15 mouse cellular contexts compared by ENCODE assay signal in genomic region chr11:36168921-36169537, GRCm38 (mm10).
A peak's percentile ranks its signal among the peaks of the same experiment; 100 is the strongest.
DNase-seq lines count a peak whose midpoint lies in the region; ATAC-seq and TF ChIP-seq lines count a peak whose summit lies in the region.
"Had no signal": no experiment of that assay in that cellular context is flagged by ENCODE, and none has a peak within 500 bp of the region (broad histone marks: within the 10 kb centered on the region; RNA-seq: fewer than 3 reads in every experiment).

No protein-coding gene starts in this region.

- H3K9ac ChIP-seq in hindbrain, embryonic 16.5 days (ENCODE audit: low read depth, low read length) = no peak overlapping the region
- H3K9ac ChIP-seq: heart, embryonic 15.5 days; liver, postnatal 0 days; midbrain, embryonic 15.5 days; neural tube, embryonic 15.5 days had no signal

- 0 out of 2 replicates have a peak, but pooled peaks have one; percentile 25 for ATAC-seq in hindbrain, embryonic 16.5 days
- ATAC-seq: intestine, embryonic 16.5 days; liver, postnatal 0 days; midbrain, embryonic 15.5 days had no signal

- H3K27me3 ChIP-seq in cerebellum, adult 2 months (ENCODE audit: control insufficient read depth, insufficient read depth, low read length) = no peaks in the 10 kb centered on the region
- H3K27me3 ChIP-seq in hindbrain, embryonic 16.5 days (replicated peaks; ENCODE audit: control insufficient read depth, insufficient read depth, low read length) = no peaks in the 10 kb centered on the region
- no peaks in the 10 kb centered on the region for H3K27me3 ChIP-seq in hindbrain, embryonic 10.5 days (ENCODE audit: insufficient read depth, poor library complexity, severe bottlenecking)
- no peaks in the 10 kb centered on the region for H3K27me3 ChIP-seq in kidney, adult 2 months (replicated peaks; ENCODE audit: control insufficient read depth, insufficient read depth, low read length)
- H3K27me3 ChIP-seq: heart, embryonic 15.5 days; midbrain, embryonic 15.5 days; neural tube, embryonic 15.5 days had no signal

- no peaks in the 10 kb centered on the region for H3K4me1 ChIP-seq in cerebellum, adult 2 months (ENCODE audit: control insufficient read depth, insufficient read depth, low read length)
- H3K4me1 ChIP-seq in hindbrain, embryonic 16.5 days (ENCODE audit: control insufficient read depth, insufficient read depth, low read depth, low read length) = no peaks in the 10 kb centered on the region
- H3K4me1 ChIP-seq in hindbrain, embryonic 10.5 days (replicated peaks) = peaks cover 5% of the 10 kb centered on the region; the same call in 1 of the 2 replicates
- H3K4me1 ChIP-seq in kidney, adult 2 months (ENCODE audit: control insufficient read depth, insufficient read depth, low read length) = no peaks in the 10 kb centered on the region
- H3K4me1 ChIP-seq: heart, embryonic 15.5 days; midbrain, embryonic 15.5 days had no signal

- H3K36me3 ChIP-seq in hindbrain, embryonic 16.5 days (ENCODE audit: control insufficient read depth, insufficient read depth, low read length) = 0 out of 2 replicates have a peak, but pooled peaks cover 5% of the 10 kb centered on the region
- peaks cover 8% of the 10 kb centered on the region for H3K36me3 ChIP-seq in hindbrain, embryonic 10.5 days
- no peaks in the 10 kb centered on the region for H3K36me3 ChIP-seq in kidney, adult 2 months (ENCODE audit: control insufficient read depth, insufficient read depth, low read length)
- H3K36me3 ChIP-seq: heart, embryonic 15.5 days; midbrain, embryonic 15.5 days had no signal

- DNase-seq in cerebellum, postnatal 10 days = peak; percentile 71 to 76
- no peak for DNase-seq in cerebellum, adult 2 months
- DNase-seq in hindbrain, embryonic 10.5 days (ENCODE audit: low spot score) = no peak
- DNase-seq in brain, embryonic 14.5 days (ENCODE audit: low read depth) = peak; percentile 76
- DNase-seq in layer of hippocampus, adult 8-10 months (ENCODE audit: low spot score in 2 of 2) = peak; percentile 47 to 65
- no peak for DNase-seq in yolk sac, embryonic 10.5 days (ENCODE audit: low spot score)
- no peak for DNase-seq in kidney, adult 2 months
- DNase-seq: adrenal gland, adult 8-10 months; kidney, postnatal 4 days; liver, postnatal 0 days had no signal

- no peak overlapping the region for H3K4me2 ChIP-seq in hindbrain, embryonic 16.5 days (ENCODE audit: low read length)
- H3K4me2 ChIP-seq: heart, embryonic 15.5 days; midbrain, embryonic 15.5 days; neural tube, embryonic 15.5 days had no signal

- TF ChIP-seq POLR2A in cerebellum, adult 2 months (IDR thresholded peaks at IDR 0.05; ENCODE audit: borderline replicate concordance, insufficient read depth, low read length) = no peak
- TF ChIP-seq POLR2A in brain, embryonic 14.5 days (IDR thresholded peaks at IDR 0.05; ENCODE audit: borderline replicate concordance, extremely low read depth, insufficient read depth, insufficient read length, poor library complexity, severe bottlenecking) = no peak
- no peak for TF ChIP-seq POLR2A in kidney, adult 2 months (IDR thresholded peaks at IDR 0.05; ENCODE audit: low read depth, low read length)

- no peak for TF ChIP-seq CTCF in cerebellum, adult 2 months (IDR thresholded peaks at IDR 0.05; ENCODE audit: borderline replicate concordance, insufficient read depth, low read depth, low read length)
- TF ChIP-seq CTCF in brain, embryonic 14.5 days (IDR thresholded peaks at IDR 0.05; ENCODE audit: borderline replicate concordance, extremely low read depth, insufficient read depth, insufficient read length) = no peak
- TF ChIP-seq CTCF in kidney, adult 2 months (conservative IDR thresholded peaks at IDR 0.05; ENCODE audit: insufficient read depth, insufficient read length, low read depth, low read length) = no peak

- WGBS in cerebellum, adult 2 months = 35% methylated on average over 6 of the region's 6 CpGs
- WGBS in hindbrain, embryonic 16.5 days = 84% methylated on average over 6 of the region's 6 CpGs
- WGBS in hindbrain, embryonic 10.5 days = 90% methylated on average over 6 of the region's 6 CpGs
- 81% methylated on average over 6 of the region's 6 CpGs for WGBS in kidney, adult 2 months

- no peak overlapping the region for H3K4me3 ChIP-seq in cerebellum, adult 2 months (replicated peaks; ENCODE audit: insufficient read depth, low read depth, low read length)
- no peak overlapping the region for H3K4me3 ChIP-seq in hindbrain, embryonic 16.5 days (ENCODE audit: low read length)
- H3K4me3 ChIP-seq in hindbrain, embryonic 10.5 days = no peak overlapping the region
- no peak overlapping the region for H3K4me3 ChIP-seq in kidney, adult 2 months (ENCODE audit: insufficient read depth, low read depth, low read length)
- H3K4me3 ChIP-seq: heart, embryonic 15.5 days; midbrain, embryonic 15.5 days; neural tube, embryonic 15.5 days had no signal

- no peaks in the 10 kb centered on the region for H3K9me3 ChIP-seq in hindbrain, embryonic 16.5 days (ENCODE audit: control insufficient read depth, low read length)
- no peaks in the 10 kb centered on the region for H3K9me3 ChIP-seq in hindbrain, embryonic 10.5 days
- H3K9me3 ChIP-seq: heart, embryonic 15.5 days; midbrain, embryonic 15.5 days; neural tube, embryonic 15.5 days had no signal

- H3K27ac ChIP-seq in cerebellum, adult 2 months (ENCODE audit: insufficient read depth, low read length) = no peak overlapping the region
- H3K27ac ChIP-seq in hindbrain, embryonic 16.5 days (ENCODE audit: low read depth, low read length) = no peak overlapping the region
- H3K27ac ChIP-seq in hindbrain, embryonic 10.5 days = no peak overlapping the region
- H3K27ac ChIP-seq in kidney, adult 2 months (ENCODE audit: insufficient read depth, low read depth, low read length) = no peak overlapping the region
- H3K27ac ChIP-seq: heart, embryonic 15.5 days; midbrain, embryonic 15.5 days; neural tube, embryonic 15.5 days had no signal

Comparison
In these comparisons a context has a peak if more than half of its experiments do, and no peak if none do; other contexts are left out.
1. DNase-seq: peak in cerebellum, postnatal 10 days (2 of 2), brain, embryonic 14.5 days (single experiment) and layer of hippocampus, adult 8-10 months (2 of 2); none in cerebellum, adult 2 months (0 of 2), hindbrain, embryonic 10.5 days (single experiment), yolk sac, embryonic 10.5 days (single experiment) and kidney, adult 2 months (single experiment).